Mouse (Mus musculus) cerebellum, adult 11-12 months (tissue): Measurements from ENCODE around the gene Crygb.
"Not testable (repeated sequence)": the region's sequence is repeated elsewhere in the genome, so short reads cannot be mapped to it uniquely, and the experiment has no call there.

Experiments used
- DNase-seq: peaks from one replicate; pipeline ENCODE4 v3.0.0; 2022

Gene Crygb

DNA sequence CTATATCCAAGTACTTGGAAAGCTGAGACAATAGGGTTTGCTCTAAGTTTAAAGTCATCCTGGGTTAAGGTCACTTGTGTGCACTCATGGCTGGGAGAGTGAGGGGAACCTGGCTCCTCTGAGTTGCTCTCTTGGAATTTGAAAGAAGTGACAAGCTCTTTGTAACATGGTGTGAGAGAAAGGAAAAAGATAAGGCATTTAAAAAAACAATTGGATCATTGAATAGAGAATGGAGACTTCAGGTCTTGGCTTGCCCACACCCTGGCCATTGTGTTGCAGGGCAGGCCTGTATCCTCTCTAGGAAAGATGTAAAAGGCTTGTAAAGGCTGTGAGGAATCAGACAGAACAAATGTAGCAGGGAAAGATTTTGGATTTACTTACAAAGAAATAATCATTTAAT lies 14.2 kb downstream of the Crygb start:
- no peak for DNase-seq

DNA sequence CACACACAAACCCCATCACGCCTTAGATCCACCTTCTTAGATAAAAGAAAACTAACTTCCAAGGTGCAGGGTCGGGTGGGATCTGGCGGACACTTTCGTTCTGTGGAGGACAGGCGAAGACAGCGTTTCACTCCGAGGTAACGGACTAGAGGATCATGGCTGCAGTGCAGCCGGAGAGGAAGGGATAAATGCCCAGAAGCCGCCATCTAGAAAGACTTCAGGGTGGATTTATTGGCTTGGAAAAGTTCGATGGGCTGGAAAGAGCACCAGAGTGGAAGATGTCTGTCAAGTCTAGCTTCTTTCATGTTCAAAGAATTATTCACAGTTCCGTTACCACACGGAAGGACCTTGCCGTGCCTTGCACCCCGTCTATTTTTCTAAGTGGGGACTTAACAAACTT lies 17.9 kb downstream of the Crygb start:
- DNase-seq, result no peak

DNA sequence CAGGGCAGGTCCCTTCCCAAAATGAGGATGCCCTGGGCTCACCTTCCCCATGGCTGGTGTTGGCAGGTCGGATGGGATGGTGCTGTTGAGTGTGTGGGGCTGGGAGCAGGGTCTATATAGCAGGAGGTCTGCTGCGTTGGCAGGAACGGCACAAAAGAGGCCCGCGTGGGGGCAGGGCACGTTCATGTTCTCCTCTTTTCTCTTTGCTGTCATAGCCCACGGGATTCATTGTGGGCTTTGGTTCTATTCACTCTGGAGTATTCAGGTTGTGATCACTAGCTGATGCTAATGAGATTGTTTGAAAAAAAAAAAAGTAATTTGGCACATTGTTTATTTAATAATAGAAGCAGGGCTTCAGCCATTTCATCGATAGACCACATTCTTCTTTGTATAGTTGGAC lies 18.7 kb downstream of the Crygb start, which contains the start of gene Crygd:
TSS of gene Crygd (minus strand) at position 101 of the 400 bp plus-strand sequence.
- DNase-seq, result no peak

DNA sequence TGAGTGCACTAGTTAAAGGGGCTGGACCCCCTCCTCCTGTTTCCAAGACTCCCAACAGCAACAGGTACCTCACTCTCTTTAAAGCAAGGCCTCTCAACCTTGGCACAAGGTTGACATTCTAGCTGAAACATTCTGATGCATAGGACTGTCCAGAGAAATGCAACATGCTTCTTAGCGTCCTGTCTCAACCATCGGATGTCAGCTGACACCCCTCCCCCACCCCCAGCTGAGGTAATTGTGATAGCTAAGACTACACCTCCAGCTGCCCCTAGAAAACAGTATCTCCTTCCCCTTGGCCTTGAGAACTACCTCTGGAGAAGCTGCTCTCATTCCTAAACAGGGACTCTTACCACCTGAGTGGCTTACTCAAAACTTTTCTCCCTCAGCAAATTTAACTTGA lies 29.9 kb downstream of the Crygb start:
- DNase-seq, result no peak

DNA sequence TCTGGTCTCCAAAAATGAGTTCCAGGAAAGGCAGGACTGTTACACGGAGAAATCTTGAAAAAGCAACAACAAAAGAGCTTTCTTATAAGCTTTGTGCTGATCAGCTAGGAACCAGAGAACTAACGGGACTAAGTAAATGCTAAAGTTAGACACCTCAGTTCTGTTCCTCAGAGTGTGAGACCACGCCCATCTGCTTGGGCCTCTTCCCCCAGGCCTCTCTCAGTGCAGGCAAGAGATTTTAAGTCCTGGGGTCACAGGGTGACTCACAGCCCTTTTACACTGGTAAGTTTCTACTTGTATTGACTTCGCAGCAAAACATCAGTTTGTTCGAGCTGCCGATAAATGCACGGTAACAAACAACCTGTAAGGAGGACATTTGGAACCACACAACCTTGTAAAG lies 30.4 kb downstream of the Crygb start:
- no peak for DNase-seq

DNA sequence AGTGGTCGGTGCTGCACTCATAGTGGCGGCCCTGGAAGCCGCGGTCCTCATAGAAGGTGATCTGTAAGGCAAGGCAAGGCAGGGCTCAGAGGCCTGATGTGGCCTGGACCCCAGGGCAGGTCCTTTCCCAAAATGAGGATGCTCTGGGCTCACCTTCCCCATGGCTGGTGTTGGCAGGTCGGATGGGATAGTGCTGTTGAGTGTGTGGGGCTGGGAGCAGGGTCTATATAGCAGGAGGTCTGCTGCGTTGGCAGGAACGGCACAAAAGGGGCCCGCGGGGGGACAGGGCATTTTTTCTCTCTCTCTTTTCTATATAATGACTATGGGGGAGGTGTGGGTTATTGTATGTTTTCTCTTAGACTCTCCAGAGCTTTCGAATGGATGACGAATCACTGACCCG lies 31.1 kb downstream of the Crygb start, which contains the start of gene Cryge:
TSS of gene Cryge (minus strand) at position 198 of the 400 bp plus-strand sequence.
- DNase-seq, result not testable (repeated sequence)

DNA sequence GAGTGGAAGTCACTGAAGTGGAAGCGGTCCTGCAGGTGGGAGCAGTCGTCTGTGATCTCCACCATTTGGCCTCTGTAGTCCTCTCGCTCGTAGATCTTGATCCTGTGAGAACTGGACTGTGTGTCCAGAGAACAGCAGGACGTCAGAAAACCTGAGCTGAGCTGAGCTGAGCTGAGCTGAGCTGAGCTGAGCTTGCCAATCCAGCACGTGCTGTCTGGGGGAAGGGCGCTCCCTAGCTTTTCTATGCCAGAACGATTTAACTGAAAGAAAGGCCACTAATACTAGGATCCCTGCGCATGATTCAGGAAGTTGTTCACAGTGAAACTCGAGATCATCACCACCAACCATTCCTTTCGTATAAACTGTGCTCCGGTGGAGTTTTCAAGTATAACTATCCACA lies 33.3 kb downstream of the Crygb start:
- DNase-seq, result no peak

DNA sequence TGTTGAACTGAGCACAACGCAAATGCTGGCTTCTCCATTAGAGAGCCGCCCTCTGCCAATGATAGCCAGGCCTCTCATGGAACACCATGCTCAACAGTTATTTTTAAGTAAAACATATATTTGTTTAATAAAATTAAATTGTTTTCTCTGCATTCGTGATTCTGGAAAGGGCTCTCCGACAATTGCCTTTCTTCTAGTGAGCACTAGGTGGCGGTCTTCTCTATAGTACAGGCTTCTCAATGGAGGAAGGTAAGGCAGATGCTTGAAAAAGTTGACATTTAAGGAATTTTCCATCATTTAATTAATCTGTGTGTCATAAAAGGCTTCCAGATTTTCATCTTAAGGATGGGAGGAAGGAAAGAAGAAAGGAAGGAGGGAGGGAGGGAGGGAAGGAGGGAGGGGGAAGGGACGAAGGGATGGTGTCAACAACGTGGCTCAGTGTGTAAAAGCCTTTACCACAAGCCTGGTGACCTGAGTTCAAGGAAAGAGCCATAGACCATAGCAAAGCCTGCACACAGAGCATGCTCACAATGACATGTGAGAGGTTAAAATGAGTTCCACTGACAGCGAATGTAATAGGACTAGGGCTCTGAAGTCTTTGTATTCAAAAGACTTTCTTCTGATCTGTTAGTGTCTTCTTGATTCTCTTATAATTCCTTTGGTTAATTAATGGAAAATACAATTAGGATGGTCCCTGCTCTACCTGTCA lies 35.5 kb downstream of the Crygb start:
- no peak for DNase-seq

DNA sequence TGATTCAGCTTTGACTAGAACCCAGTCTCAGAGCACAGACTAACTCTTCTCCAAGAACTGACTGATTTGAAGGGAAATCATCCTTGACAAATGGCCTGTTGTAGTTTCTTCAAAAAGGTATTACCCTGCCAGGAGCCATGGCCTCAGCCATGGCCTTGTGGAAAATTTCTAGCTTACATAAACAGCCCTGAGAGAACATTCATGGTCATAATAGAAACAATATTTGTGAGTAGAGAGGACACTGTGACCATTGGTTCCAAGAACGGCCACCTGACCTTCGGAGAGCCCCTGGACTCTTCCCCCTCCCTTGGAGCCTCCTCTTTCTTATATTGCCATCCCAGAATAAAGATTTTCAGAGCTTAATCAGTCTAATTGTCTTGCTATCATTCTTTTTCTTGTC lies 38.7 kb downstream of the Crygb start:
- DNase-seq, result no peak

DNA sequence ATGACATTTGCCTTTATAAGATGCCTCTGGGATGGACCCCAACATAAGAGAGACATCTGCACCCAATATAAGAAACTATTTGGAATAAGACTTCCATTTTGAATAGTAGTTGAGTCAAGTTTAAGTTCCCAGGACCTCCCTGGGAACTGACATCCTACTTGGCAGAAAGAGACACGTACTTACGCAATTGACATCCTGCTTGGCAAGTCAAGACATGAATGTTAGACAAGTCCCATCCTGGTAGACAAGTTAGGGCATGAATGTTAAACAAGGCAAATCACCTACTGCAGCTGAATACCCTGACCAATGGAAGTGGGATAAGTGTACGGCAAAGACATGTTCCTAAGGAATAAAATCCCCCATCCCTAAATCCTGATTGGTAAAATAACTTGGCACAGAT lies 40.3 kb downstream of the Crygb start:
- no peak for DNase-seq

DNA sequence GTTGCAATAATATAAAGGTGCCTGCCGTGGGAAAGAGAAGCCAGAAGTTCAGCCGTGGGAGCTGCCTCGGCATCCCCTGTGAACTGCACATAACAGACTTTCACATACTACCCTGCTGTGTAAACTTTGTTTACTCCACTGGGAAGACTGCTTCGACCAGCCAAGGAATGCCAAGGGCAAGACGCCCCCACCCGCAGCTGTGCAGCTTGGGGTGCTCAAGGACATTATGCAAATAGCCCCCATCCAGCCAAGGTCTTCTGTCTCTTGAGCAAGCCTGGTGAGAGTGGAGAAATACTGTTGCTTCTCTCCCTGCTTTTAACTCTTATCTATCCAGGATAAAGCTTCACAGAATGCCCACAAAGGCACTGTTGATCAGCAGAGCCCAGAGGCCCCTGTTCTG lies 41.3 kb downstream of the Crygb start:
- DNase-seq, result no peak

DNA sequence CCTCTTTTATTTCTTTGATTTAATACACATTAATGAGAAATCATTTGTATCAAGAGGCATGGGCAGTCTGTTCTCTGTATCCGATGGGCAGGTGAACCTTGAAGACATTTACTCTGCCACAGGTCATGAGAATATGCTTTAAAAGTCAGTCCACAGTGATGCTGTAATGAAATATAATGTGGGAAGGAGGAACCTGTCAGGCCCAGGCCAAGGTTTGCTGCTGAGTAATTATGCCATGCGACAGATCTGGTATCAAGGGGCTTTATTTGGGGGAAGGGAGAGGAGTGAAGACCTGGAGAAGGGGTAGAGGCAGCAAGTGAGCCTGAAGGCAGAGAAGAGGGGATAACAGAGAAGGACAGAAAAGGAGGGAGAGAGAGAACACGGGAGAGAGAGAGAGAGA lies 42.4 kb downstream of the Crygb start:
- no peak for DNase-seq

DNA sequence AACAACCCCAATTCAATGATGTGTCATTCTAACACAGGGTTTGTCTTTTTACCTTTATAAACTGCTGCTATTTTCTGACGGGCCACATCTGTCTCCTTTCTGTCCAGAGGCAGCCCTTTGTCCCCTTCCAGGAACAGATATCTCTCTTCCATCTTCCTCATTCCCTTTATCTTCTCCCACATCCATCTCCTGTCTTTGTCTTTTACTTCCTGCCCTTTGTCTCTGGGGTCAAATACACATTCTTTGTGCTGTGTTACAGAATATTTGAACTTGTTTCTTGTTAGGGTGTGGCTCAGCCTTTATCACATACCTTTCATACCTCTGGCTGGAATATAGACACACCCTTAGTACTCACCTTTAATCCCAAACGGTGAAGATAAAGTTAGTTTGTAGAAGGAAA lies 44.5 kb downstream of the Crygb start:
- DNase-seq, result no peak

DNA sequence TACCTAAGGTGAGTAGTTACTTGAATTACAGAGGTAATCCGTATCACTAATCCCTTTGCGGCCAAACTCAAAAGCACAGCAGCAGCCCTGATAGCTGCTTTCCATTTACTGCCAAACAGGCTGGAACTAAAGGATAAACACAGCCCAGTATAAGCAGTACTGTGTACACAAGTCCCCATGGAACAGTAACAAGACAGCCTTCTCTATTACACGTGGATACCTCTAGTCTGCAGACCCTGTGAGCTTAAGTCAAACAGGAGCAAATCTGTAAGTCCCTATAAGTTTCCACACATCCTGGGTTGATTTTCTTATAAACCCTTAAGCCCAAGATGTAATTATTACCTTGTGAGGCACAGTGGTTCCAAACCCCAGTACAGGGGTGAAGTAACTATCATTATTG lies 46.6 kb downstream of the Crygb start:
- no peak for DNase-seq

DNA sequence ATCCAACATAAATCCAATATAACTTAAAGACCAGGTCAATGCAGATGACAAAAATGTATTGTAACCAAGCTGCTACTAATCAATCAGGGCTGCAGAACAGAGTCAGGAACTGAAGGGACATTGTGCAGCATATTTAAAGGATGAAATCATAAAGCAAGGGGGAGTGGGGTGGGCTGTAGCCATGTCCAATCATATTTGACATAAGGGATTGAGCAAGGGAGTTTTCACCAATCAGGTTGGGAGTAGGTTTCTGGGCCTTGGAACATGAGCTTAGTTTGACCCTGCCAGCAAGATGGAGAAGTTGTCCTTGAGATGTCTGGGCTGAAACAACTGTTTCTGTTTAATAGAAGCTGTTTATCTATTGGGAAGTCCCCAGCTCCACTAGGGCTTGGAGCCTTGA lies 49.4 kb downstream of the Crygb start, which contains the start of gene Akr1cl:
TSS of gene Akr1cl (minus strand) at position 119 of the 400 bp plus-strand sequence.
- no peak for DNase-seq
